Mouse (Mus musculus) myocyte (in vitro differentiated cells): ENCODE results near the gene Smarcc1.

Experiments
- MAX ChIP-seq: IDR thresholded peaks from one replicate; pipeline ENCODE4 v1.6.1; 2011; ENCODE audit warnings: low read depth, mild to moderate bottlenecking, control low read depth
- POLR2A ChIP-seq: IDR thresholded peaks from one replicate; pipeline ENCODE4 v1.6.1; 2011; ENCODE audit warnings: low read depth, mild to moderate bottlenecking, control low read depth, moderate library complexity; ENCODE audit not compliant: insufficient read length
- POLR2AphosphoS2 ChIP-seq: IDR thresholded peaks from one replicate; pipeline ENCODE4 v1.6.1; 2011; ENCODE audit warnings: low read depth, control low read depth; ENCODE audit not compliant: insufficient read length
- REST ChIP-seq: IDR thresholded peaks from one replicate; pipeline ENCODE4 v1.6.1; 2011; ENCODE audit warnings: mild to moderate bottlenecking, control low read depth, moderate library complexity; ENCODE audit not compliant: insufficient read depth, insufficient read length
- TCF3 ChIP-seq: IDR thresholded peaks from one replicate; pipeline ENCODE4 v1.6.1; 2011; ENCODE audit warnings: low read depth, control low read depth; ENCODE audit not compliant: insufficient read length
- USF1 ChIP-seq: IDR thresholded peaks from one replicate; pipeline ENCODE4 v1.6.1; 2011; ENCODE audit warnings: low read depth, mild to moderate bottlenecking, control low read depth, moderate library complexity

- no peak for TF ChIP-seq REST
- no peak for TF ChIP-seq POLR2A
- no peak for TF ChIP-seq TCF3
- no peak for TF ChIP-seq USF1
- no peak for TF ChIP-seq POLR2AphosphoS2
- TF ChIP-seq MAX = no peak
These were observed 141.6 kb downstream of the Smarcc1 start for GRCm38 (mm10) chr9:110259118-110259517.
